Mouse (Mus musculus) erythroblast, adult 5-6 weeks (primary cell): Measurements from ENCODE around the gene Rxfp4. TPM values are rescaled to one million over a fixed set of nuclear protein-coding genes. Genes with fewer than 3 reads are reported as not detected.
"Not testable (repeated sequence)": the region's sequence is repeated elsewhere in the genome, so short reads cannot be mapped to it uniquely, and the experiment has no call there.

Experiments used
- ATAC-seq: replicated peaks from 2 replicates; pipeline ENCODE4 v1.8.0; 2016; ENCODE audit warnings: moderate number of reproducible peaks, mild to moderate bottlenecking, moderate TSS enrichment, inconsistent platforms; ENCODE audit not compliant: poor library complexity, low FRiP score, severe bottlenecking
- total RNA-seq, 2 experiments: library from RNA; stranded (forward) in 1 of 2; stranded (reverse) in 1 of 2; fragments of 150-400 nt in 1 of 2; fragments of 200-764, 138-1000 nt in 1 of 2; gene quantifications; 2 replicates each; pipeline versions ENCODE4 v1.2.3 to v1.2.4; 2015 to 2017; ENCODE audit warnings: low replicate concordance in 2 of 2

The Rxfp4 gene
- total RNA-seq, 2 experiments from 2014 or later = not detected

GRCm38 (mm10) chr3:88618074-88618871, 34.7 kb downstream of the Rxfp4 start:
- no peak for ATAC-seq

- no peak for ATAC-seq
These were observed 35.9 kb downstream of the Rxfp4 start for GRCm38 (mm10) chr3:88616951-88617500.

GRCm38 (mm10) chr3:88615902-88616391, 37.0 kb downstream of the Rxfp4 start:
- no peak for ATAC-seq

GRCm38 (mm10) chr3:88615117-88615516, 37.8 kb downstream of the Rxfp4 start:
- no peak for ATAC-seq

- no peak for ATAC-seq
These were observed 38.5 kb downstream of the Rxfp4 start for GRCm38 (mm10) chr3:88614418-88614817.

GRCm38 (mm10) chr3:88609066-88609465, 43.9 kb downstream of the Rxfp4 start:
- ATAC-seq = no peak

- ATAC-seq = peak; percentile 31
These were observed 45.2 kb downstream of the Rxfp4 start for GRCm38 (mm10) chr3:88607758-88608138.

- peak; percentile 91 for ATAC-seq
These were observed 45.7 kb downstream of the Rxfp4 start for GRCm38 (mm10) chr3:88607065-88607757.

- not testable (repeated sequence) for ATAC-seq
These were observed 47.3 kb downstream of the Rxfp4 start, which contains the start of gene Arhgef2 for GRCm38 (mm10) chr3:88605666-88606065. Gene Arhgef2, plus strand, starts transcription at chr3:88605966.

- no peak for ATAC-seq
These were observed 48.1 kb downstream of the Rxfp4 start for GRCm38 (mm10) chr3:88604863-88605262.

- peak; percentile 63; the same call in 1 of the 2 replicates for ATAC-seq
These were observed 49.2 kb downstream of the Rxfp4 start for GRCm38 (mm10) chr3:88603714-88604161.

- ATAC-seq = no peak
These were observed 50.5 kb downstream of the Rxfp4 start for GRCm38 (mm10) chr3:88602466-88602865.

Other genes with a start within 250 kb of the Rxfp4 start
- gene Pmf1, start 242.8 kb downstream of the Rxfp4 start, total RNA-seq (2015; ENCODE audit: low replicate concordance) = 33.2 and 56.6 TPM in 2 replicates
- 42.1 and 43.4 TPM in 2 replicates for gene Pmf1, start 242.8 kb downstream of the Rxfp4 start, total RNA-seq (2017; ENCODE audit: low replicate concordance)
- gene Slc25a44, start 228.0 kb downstream of the Rxfp4 start, total RNA-seq (2015; ENCODE audit: low replicate concordance) = 7.9 and 11.5 TPM in 2 replicates
- 13.7 and 20.2 TPM in 2 replicates for gene Slc25a44, start 228.0 kb downstream of the Rxfp4 start, total RNA-seq (2017; ENCODE audit: low replicate concordance)
- gene Sema4a, start 192.0 kb downstream of the Rxfp4 start, total RNA-seq (2015; ENCODE audit: low replicate concordance) = 29.7 and 57.3 TPM in 2 replicates
- 9.8 and 20.7 TPM in 2 replicates for gene Sema4a, start 192.0 kb downstream of the Rxfp4 start, total RNA-seq (2017; ENCODE audit: low replicate concordance)
- gene Lmna, start 143.2 kb downstream of the Rxfp4 start, total RNA-seq (2015; ENCODE audit: low replicate concordance) = 6.9 and 9.0 TPM in 2 replicates
- gene Lmna, start 143.2 kb downstream of the Rxfp4 start, total RNA-seq (2017; ENCODE audit: low replicate concordance) = 45.6 and 52.7 TPM in 2 replicates
- gene Mex3a, start 120.7 kb downstream of the Rxfp4 start, total RNA-seq (2015; ENCODE audit: low replicate concordance) = 0.19 and 1.5 TPM in 2 replicates
- 0.34 TPM in 1 of 2 replicates, not detected in the other for gene Mex3a, start 120.7 kb downstream of the Rxfp4 start, total RNA-seq (2017; ENCODE audit: low replicate concordance)
- gene Rab25, start 104.8 kb downstream of the Rxfp4 start, total RNA-seq (2015; ENCODE audit: low replicate concordance) = not detected in 2 replicates
- not detected in 2 replicates for gene Rab25, start 104.8 kb downstream of the Rxfp4 start, total RNA-seq (2017; ENCODE audit: low replicate concordance)
- gene Lamtor2, start 100.1 kb downstream of the Rxfp4 start, total RNA-seq (2015; ENCODE audit: low replicate concordance) = 4.2 and 8.6 TPM in 2 replicates
- 14.3 and 15.8 TPM in 2 replicates for gene Lamtor2, start 100.1 kb downstream of the Rxfp4 start, total RNA-seq (2017; ENCODE audit: low replicate concordance)
- 5.4 and 7.9 TPM in 2 replicates for gene Ubqln4, start 99.4 kb downstream of the Rxfp4 start, total RNA-seq (2015; ENCODE audit: low replicate concordance)
- gene Ubqln4, start 99.4 kb downstream of the Rxfp4 start, total RNA-seq (2017; ENCODE audit: low replicate concordance) = 5.7 and 10.0 TPM in 2 replicates
- gene Ssr2, start 77.3 kb downstream of the Rxfp4 start, total RNA-seq (2015; ENCODE audit: low replicate concordance) = 80.3 and 91.8 TPM in 2 replicates
- 24.3 and 35.9 TPM in 2 replicates for gene Ssr2, start 77.3 kb downstream of the Rxfp4 start, total RNA-seq (2017; ENCODE audit: low replicate concordance)
- 15.2 and 20.5 TPM in 2 replicates for gene Arhgef2, start 47.2 kb downstream of the Rxfp4 start, total RNA-seq (2015; ENCODE audit: low replicate concordance)
- gene Arhgef2, start 47.2 kb downstream of the Rxfp4 start, total RNA-seq (2017; ENCODE audit: low replicate concordance) = 16.7 and 18.1 TPM in 2 replicates
- gene Khdc4, start 32.7 kb upstream of the Rxfp4 start, total RNA-seq (2015; ENCODE audit: low replicate concordance) = 25.0 and 29.5 TPM in 2 replicates
- 19.9 and 23.4 TPM in 2 replicates for gene Khdc4, start 32.7 kb upstream of the Rxfp4 start, total RNA-seq (2017; ENCODE audit: low replicate concordance)
- gene Rit1, start 63.7 kb upstream of the Rxfp4 start, total RNA-seq (2015; ENCODE audit: low replicate concordance) = 99.9 and 111 TPM in 2 replicates
- gene Rit1, start 63.7 kb upstream of the Rxfp4 start, total RNA-seq (2017; ENCODE audit: low replicate concordance) = 90.6 and 102 TPM in 2 replicates
- 0.19 TPM in 1 of 2 replicates, not detected in the other for gene Syt11, start 122.0 kb upstream of the Rxfp4 start, total RNA-seq (2015; ENCODE audit: low replicate concordance)
- gene Syt11, start 122.0 kb upstream of the Rxfp4 start, total RNA-seq (2017; ENCODE audit: low replicate concordance) = 0.85 TPM in 1 of 2 replicates, not detected in the other
- 5.6 and 6.7 TPM in 2 replicates for gene Gon4l, start 182.1 kb upstream of the Rxfp4 start, total RNA-seq (2015; ENCODE audit: low replicate concordance)
- 13.5 and 20.4 TPM in 2 replicates for gene Gon4l, start 182.1 kb upstream of the Rxfp4 start, total RNA-seq (2017; ENCODE audit: low replicate concordance)